Mouse (Mus musculus) neural tube, embryonic 14.5 days (tissue): ENCODE results near the gene Kndc1. TPM values are rescaled to one million over a fixed set of nuclear protein-coding genes. Genes with fewer than 3 reads are reported as not detected.

Experiments
- ATAC-seq: fragments of 200-750 bp; cut with Nextera tagmentation; 2 replicates; pipeline ENCODE4 v1.8.0; 2017; ENCODE audit warnings: low read depth, mild to moderate bottlenecking, moderate TSS enrichment, moderate library complexity
- H3K27ac ChIP-seq: fragments of 300-500 bp; sonication (generic); 2 replicates; pipeline ENCODE4 v1.5.1; 2014; ENCODE audit warnings: low read depth, mild to moderate bottlenecking, control low read depth, low read length, moderate library complexity, mixed read lengths
- H3K27me3 ChIP-seq: fragments of 300-500 bp; sonication (generic); 2 replicates; pipeline ENCODE4 v1.6.1; 2014; ENCODE audit warnings: low read length; ENCODE audit not compliant: control insufficient read depth, insufficient read depth
- H3K36me3 ChIP-seq: fragments of 300-500 bp; sonication (generic); 2 replicates; pipeline ENCODE4 v1.6.1; 2014; ENCODE audit warnings: low read length, mixed read lengths; ENCODE audit not compliant: control insufficient read depth, insufficient read depth
- H3K4me1 ChIP-seq: fragments of 300-500 bp; sonication (generic); 2 replicates; pipeline ENCODE4 v1.6.1; 2014; ENCODE audit warnings: low read length; ENCODE audit not compliant: control insufficient read depth, insufficient read depth
- H3K4me2 ChIP-seq: fragments of 300-500 bp; sonication (generic); 2 replicates; pipeline ENCODE4 v1.6.1; 2014; ENCODE audit warnings: mild to moderate bottlenecking, low read depth, low read length, control low read depth
- H3K4me3 ChIP-seq: fragments of 300-500 bp; sonication (generic); 2 replicates; pipeline ENCODE4 v1.5.1; 2014; ENCODE audit warnings: low read depth, low read length, control low read depth, mixed read lengths
- H3K9ac ChIP-seq: fragments of 300-500 bp; sonication (generic); replicated peaks from 2 replicates; pipeline ENCODE4 v1.6.1; 2014; ENCODE audit warnings: low read depth, mild to moderate bottlenecking, control low read depth, low read length, mixed read lengths
- H3K9me3 ChIP-seq: fragments of 300-500 bp; sonication (generic); 2 replicates; pipeline ENCODE4 v1.6.1; 2016; ENCODE audit warnings: low read length; ENCODE audit not compliant: control insufficient read depth
- WGBS: fragments of 180-500 bp; shearing (Covaris S2); extraction: QIAGEN DNeasy Blood & Tissue Kit; methylation state at CpG from one replicate; pipeline ENCODE4 v1.1.7; 2014; 5-methylcytosine and 5-hydroxymethylcytosine counted together
- polyA plus RNA-seq: library from polyadenylated mRNA; unstranded; fragments of >200 nt; fragmentation: Nextera tagmentation; extraction: Ambion mirVana; gene quantifications from 2 replicates; pipeline ENCODE4 v1.2.1, GENCODE M21; 2014

The Kndc1 gene
- polyA plus RNA-seq, 1 experiment from 2014 or later = 28.5 TPM

DNA sequence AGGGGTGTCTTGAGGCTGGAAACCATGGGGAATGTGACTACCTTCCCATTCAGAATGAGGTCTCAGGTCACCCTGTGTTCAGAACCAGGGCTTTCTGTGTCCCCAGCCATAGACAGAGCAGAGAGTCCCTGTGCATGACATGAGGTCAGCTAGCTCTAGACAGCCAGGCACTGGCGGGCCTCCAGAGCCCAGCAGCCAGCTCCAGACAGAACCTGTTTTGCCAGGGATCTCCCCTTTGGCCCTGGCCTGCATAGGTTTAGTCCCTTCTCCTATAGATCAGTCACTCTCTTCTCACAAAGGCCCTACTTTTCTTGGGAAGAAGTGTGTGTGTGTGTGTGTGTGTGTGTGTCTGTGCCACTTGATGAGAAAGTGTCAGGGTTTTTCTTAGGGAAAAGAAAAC lies 29.6 kb upstream of the Kndc1 start:
- Histone ChIP-seq H3K27ac (no peak overlapping the region), H3K27me3 (no peaks in the 10 kb centered on the region), H3K9ac (no peak overlapping the region), H3K36me3 (no peaks in the 10 kb centered on the region), H3K4me3 (no peak overlapping the region), H3K4me2 (no peak overlapping the region), H3K4me1 (no peaks in the 10 kb centered on the region), H3K9me3 (no peaks in the 10 kb centered on the region)
- WGBS = 81% methylated on average over 1 of the region's 1 CpGs
- ATAC-seq = no peak

GRCm38 (mm10) chr7:139871014-139871413 lies 23.5 kb upstream of the Kndc1 start:
- H3K27ac ChIP-seq = no peak overlapping the region
- ATAC-seq = no peak
- WGBS = 79% methylated on average over 5 of the region's 5 CpGs

DNA sequence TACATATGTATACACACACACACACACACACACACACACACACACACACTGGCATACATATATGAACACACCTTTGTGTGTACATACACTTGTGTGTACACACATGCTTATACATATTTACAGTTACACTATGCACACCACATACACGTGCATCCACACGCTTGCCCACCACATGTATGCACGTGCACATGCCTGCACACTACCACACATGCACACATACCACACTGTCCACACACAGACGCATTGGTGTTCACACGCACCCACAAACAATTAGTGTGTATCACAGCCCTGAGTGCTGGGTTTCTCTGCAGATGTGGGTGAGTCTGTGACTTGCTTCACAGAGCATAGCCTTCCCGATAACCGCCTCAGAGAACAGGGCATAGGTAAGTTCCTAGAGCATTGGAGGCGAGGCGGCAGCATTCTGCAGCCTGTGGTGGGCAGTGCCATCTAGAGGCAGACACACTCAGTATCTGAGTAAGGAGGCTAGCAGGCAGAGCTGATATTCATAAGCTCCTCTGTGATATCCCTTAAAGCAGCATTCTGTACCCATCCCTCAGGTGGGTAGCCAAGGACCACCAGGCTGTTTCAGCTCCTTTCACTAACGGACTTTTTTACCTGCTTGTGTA lies 17.2 kb upstream of the Kndc1 start:
- ATAC-seq = peak; percentile 80; the same call in 1 of the 2 replicates
- Histone ChIP-seq H3K27me3 (no peaks in the 10 kb centered on the region), H3K36me3 (no peaks in the 10 kb centered on the region), H3K9me3 (no peaks in the 10 kb centered on the region), H3K4me2 (no peak overlapping the region), H3K4me1 (no peaks in the 10 kb centered on the region; the same call in 1 of the 2 replicates), H3K4me3 (no peak overlapping the region), H3K9ac (no peak overlapping the region), H3K27ac (no peak overlapping the region)
- 71% methylated on average over 10 of the region's 10 CpGs for WGBS

More at GRCm38 (mm10) chr7:139871014-139871413, 23.5 kb upstream of the Kndc1 start:
- no peak overlapping the region for H3K4me2 ChIP-seq
- H3K4me1 ChIP-seq = no peaks in the 10 kb centered on the region
- H3K9me3 ChIP-seq = no peaks in the 10 kb centered on the region
- H3K4me3 ChIP-seq = no peak overlapping the region
- H3K36me3 ChIP-seq = no peaks in the 10 kb centered on the region
- H3K27me3 ChIP-seq = no peaks in the 10 kb centered on the region
- no peak overlapping the region for H3K9ac ChIP-seq

GRCm38 (mm10) chr7:139878122-139878521 lies 16.4 kb upstream of the Kndc1 start:
- H3K9me3 ChIP-seq = no peaks in the 10 kb centered on the region
- ATAC-seq = no peak
- no peaks in the 10 kb centered on the region for H3K27me3 ChIP-seq
- H3K4me2 ChIP-seq = no peak overlapping the region
- no peak overlapping the region for H3K9ac ChIP-seq
- 66% methylated on average over 5 of the region's 5 CpGs for WGBS
- no peaks in the 10 kb centered on the region; the same call in 1 of the 2 replicates for H3K4me1 ChIP-seq
- H3K36me3 ChIP-seq = no peaks in the 10 kb centered on the region
- no peak overlapping the region for H3K4me3 ChIP-seq
- H3K27ac ChIP-seq = no peak overlapping the region

DNA sequence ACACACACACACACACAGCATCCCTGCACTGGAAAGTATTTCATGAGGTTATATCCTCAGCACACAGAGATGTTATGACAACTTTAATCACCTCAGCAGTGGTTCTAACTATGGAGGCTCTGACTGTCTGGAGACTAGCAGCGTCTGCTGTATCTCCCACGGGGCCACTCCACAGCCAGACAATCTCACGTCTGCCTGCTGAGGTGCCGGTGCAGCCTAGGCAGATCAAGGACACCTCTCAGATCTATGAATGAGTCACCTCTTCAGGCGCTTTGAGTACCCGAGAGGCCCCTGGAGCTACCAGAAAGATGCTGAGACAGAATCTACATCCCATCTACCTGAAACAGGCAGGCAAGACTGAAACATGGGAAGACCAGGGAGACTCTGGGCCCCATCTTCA lies 15.9 kb upstream of the Kndc1 start:
- H3K4me3 ChIP-seq = no peak overlapping the region
- H3K27ac ChIP-seq = no peak overlapping the region
- no peak overlapping the region for H3K9ac ChIP-seq
- H3K27me3 ChIP-seq = no peaks in the 10 kb centered on the region
- 61% methylated on average over 6 of the region's 6 CpGs for WGBS
- no peaks in the 10 kb centered on the region for H3K36me3 ChIP-seq
- no peak overlapping the region for H3K4me2 ChIP-seq
- no peaks in the 10 kb centered on the region; the same call in 1 of the 2 replicates for H3K4me1 ChIP-seq
- no peak for ATAC-seq
- no peaks in the 10 kb centered on the region for H3K9me3 ChIP-seq

- no peak for ATAC-seq
- H3K27me3 ChIP-seq = no peaks in the 10 kb centered on the region
- WGBS = 75% methylated on average over 4 of the region's 4 CpGs
- H3K9me3 ChIP-seq = no peaks in the 10 kb centered on the region
- no peak overlapping the region for H3K9ac ChIP-seq
- H3K4me2 ChIP-seq = no peak overlapping the region
- H3K4me3 ChIP-seq = no peak overlapping the region
- no peaks in the 10 kb centered on the region for H3K36me3 ChIP-seq
- H3K4me1 ChIP-seq = no peaks in the 10 kb centered on the region
- no peak overlapping the region for H3K27ac ChIP-seq
Measured at GRCm38 (mm10) chr7:139883545-139883944, 11.0 kb upstream of the Kndc1 start.

DNA sequence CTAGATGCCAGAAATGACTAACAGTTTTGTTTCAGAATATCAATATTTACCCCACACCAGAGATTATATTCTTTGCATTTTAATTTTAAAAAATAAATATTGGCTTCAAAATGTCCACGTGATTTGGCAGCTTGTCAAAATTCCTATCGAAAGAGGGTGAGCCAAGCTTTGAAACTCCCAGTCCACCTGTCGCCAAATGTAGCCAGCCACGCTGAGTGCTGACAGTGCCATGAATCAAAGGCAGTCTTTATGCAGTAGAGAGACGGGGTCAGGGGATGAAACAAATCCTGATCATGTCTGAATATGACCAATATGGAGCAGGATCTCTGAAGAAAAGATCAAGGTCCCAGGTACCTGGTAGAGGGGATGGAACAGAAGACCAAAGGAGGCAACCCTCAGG lies 2.7 kb upstream of the Kndc1 start:
- no peak overlapping the region for H3K27ac ChIP-seq
- 75% methylated on average over 5 of the region's 5 CpGs for WGBS
- ATAC-seq = no peak

DNA sequence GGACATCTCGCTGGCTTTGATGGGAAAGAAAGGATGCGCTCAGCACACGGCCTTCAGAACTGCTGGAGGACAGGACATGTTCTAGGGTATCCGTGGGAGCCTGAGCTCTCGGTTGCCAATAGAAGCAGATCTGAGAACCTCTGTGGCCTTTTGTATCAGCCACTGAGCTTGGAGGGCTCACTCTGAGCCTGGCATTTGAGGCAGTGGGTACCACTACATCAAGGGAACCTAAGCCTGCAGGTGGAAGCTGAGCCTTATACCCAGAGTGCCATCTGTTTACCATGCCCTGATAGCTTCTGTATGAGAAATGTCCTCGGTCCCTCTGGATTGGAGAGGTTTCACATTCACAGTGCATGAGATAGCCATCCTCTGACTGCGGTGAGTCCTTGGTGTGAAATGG lies 1.8 kb downstream of the Kndc1 start:
- H3K27ac ChIP-seq = no peak overlapping the region
- H3K9ac ChIP-seq = 0 out of 2 replicates have a peak overlapping the region, but pooled peaks have one; percentile 21
- no peaks in the 10 kb centered on the region for H3K36me3 ChIP-seq
- H3K4me3 ChIP-seq = no peak overlapping the region; the same call in 1 of the 2 replicates
- H3K27me3 ChIP-seq = peaks cover 8% of the 10 kb centered on the region
- WGBS = 73% methylated on average over 7 of the region's 7 CpGs
- H3K4me1 ChIP-seq = peaks cover 4% of the 10 kb centered on the region; the same call in 1 of the 2 replicates
- no peak for ATAC-seq
- peak overlapping the region; percentile 85 for H3K4me2 ChIP-seq
- no peaks in the 10 kb centered on the region for H3K9me3 ChIP-seq

More for the DNA sequence above, 2.7 kb upstream of the Kndc1 start:
- Histone ChIP-seq H3K9ac (no peak overlapping the region), H3K9me3 (no peaks in the 10 kb centered on the region), H3K4me3 (no peak overlapping the region), H3K4me2 (no peak overlapping the region), H3K27me3 (peaks cover 8% of the 10 kb centered on the region), H3K36me3 (no peaks in the 10 kb centered on the region), H3K4me1 (peaks cover 4% of the 10 kb centered on the region; the same call in 1 of the 2 replicates)

GRCm38 (mm10) chr7:139896796-139897195 lies 2.3 kb downstream of the Kndc1 start:
- no peak overlapping the region for H3K9ac ChIP-seq
- H3K27me3 ChIP-seq = peaks cover 8% of the 10 kb centered on the region
- WGBS = 90% methylated on average over 7 of the region's 7 CpGs
- peaks cover 4% of the 10 kb centered on the region; the same call in 1 of the 2 replicates for H3K4me1 ChIP-seq
- H3K4me3 ChIP-seq = no peak overlapping the region
- H3K27ac ChIP-seq = no peak overlapping the region
- no peak overlapping the region for H3K4me2 ChIP-seq
- H3K36me3 ChIP-seq = no peaks in the 10 kb centered on the region
- no peaks in the 10 kb centered on the region for H3K9me3 ChIP-seq
- no peak for ATAC-seq
